Mouse (Mus musculus) small intestine, adult 2 months (tissue): ENCODE measurements at regions not wholly inside any gene's neighbourhood (a gene's known extent, or its start where the extent isn't known, plus 50 kb on each side); places are given as distances from the start of the nearest gene placed in this dataset.

Experiments used
- H3K27ac ChIP-seq: fragments of 200-500 bp; 2 replicates; pipeline ENCODE4 v1.5.1; 2012; ENCODE audit warnings: low read depth, low read length, control low read depth, inconsistent platforms; ENCODE audit not compliant: insufficient read depth
- H3K27me3 ChIP-seq: fragments of 200-500 bp; 2 replicates; pipeline ENCODE4 v1.6.1; 2012; ENCODE audit warnings: mild to moderate bottlenecking, moderate library complexity, low read length, inconsistent platforms; ENCODE audit not compliant: control insufficient read depth, insufficient read depth
- H3K36me3 ChIP-seq: fragments of 200-500 bp; 2 replicates; pipeline ENCODE4 v1.6.1; 2012; ENCODE audit warnings: mild to moderate bottlenecking, low read length, control low read depth, inconsistent platforms; ENCODE audit not compliant: control insufficient read depth, insufficient read depth
- H3K4me1 ChIP-seq: fragments of 200-500 bp; 2 replicates; pipeline ENCODE4 v1.6.1; 2012; ENCODE audit warnings: low read length, inconsistent platforms, mixed read lengths; ENCODE audit not compliant: control insufficient read depth, insufficient read depth, insufficient read length
- H3K4me3 ChIP-seq: fragments of 200-500 bp; 2 replicates; pipeline ENCODE4 v1.5.1; 2012; ENCODE audit warnings: low read depth, mild to moderate bottlenecking, control low read depth, inconsistent platforms, low read length, moderate library complexity
- CTCF ChIP-seq: fragments of 200-500 bp; IDR thresholded peaks from 2 replicates; pipeline ENCODE4 v1.5.1; 2012; ENCODE audit warnings: low read depth, mild to moderate bottlenecking, control low read depth, inconsistent platforms, low read length, moderate library complexity, mixed read lengths; ENCODE audit not compliant: insufficient replicate concordance, insufficient read length; ENCODE audit errors: extremely low read depth
- POLR2A ChIP-seq: fragments of 200-500 bp; IDR thresholded peaks from 2 replicates; pipeline ENCODE4 v1.6.1; 2012; ENCODE audit warnings: low read depth, mild to moderate bottlenecking, control low read depth, inconsistent platforms, low read length, moderate library complexity
- WGBS: fragments of 180-500 bp; shearing (Covaris S2); methylation state at CpG from one replicate; pipeline ENCODE4 v1.1.7; 2018; 5-methylcytosine and 5-hydroxymethylcytosine counted together

GRCm38 (mm10) chr5:148690823-148691197 is 138.2 kb upstream of the Ubl3 start:
- Histone ChIP-seq H3K36me3 (no peaks in the 10 kb centered on the region), H3K27me3 (no peaks in the 10 kb centered on the region), H3K27ac (no peak overlapping the region), H3K4me1 (no peaks in the 10 kb centered on the region), H3K4me3 (no peak overlapping the region)
- TF ChIP-seq POLR2A (no peak), CTCF (no peak)
- WGBS, result 84% methylated on average over 8 of the region's 8 CpGs

- WGBS, result 79% methylated on average over 7 of the region's 7 CpGs
- Histone ChIP-seq H3K27me3 (no peaks in the 10 kb centered on the region), H3K36me3 (no peaks in the 10 kb centered on the region), H3K4me3 (no peak overlapping the region), H3K4me1 (no peaks in the 10 kb centered on the region), H3K27ac (no peak overlapping the region)
- TF ChIP-seq POLR2A, result no peak
- TF ChIP-seq CTCF, result no peak
These were observed 137.7 kb upstream of the Ubl3 start for GRCm38 (mm10) chr5:148690158-148690822.

GRCm38 (mm10) chr5:148689297-148689696 is 136.7 kb upstream of the Ubl3 start:
- Histone ChIP-seq H3K27ac (no peak overlapping the region), H3K27me3 (no peaks in the 10 kb centered on the region), H3K4me1 (no peaks in the 10 kb centered on the region), H3K4me3 (no peak overlapping the region), H3K36me3 (no peaks in the 10 kb centered on the region)
- 73% methylated on average over 9 of the region's 9 CpGs for WGBS
- no peak for TF ChIP-seq CTCF
- no peak for TF ChIP-seq POLR2A

DNA sequence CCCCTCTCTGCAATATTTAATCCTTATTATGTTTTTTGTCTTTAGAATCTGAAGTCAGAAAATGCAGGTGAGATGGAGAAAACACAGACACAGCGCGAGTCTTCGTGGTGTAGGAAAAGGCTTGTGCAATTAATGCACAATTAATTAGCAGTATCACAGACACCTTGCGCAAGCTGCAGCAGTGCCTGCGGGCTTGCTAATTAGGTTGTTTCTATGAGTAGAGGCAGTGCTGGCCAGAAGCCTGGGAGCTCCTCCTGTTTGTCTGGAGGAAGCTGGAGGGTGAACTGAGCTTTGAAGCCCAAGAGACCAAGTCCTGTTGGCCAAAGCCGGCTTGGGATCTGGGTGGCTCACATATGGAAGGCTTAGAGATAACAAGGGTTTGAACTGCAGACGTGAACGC is 135.9 kb upstream of the Ubl3 start:
- Histone ChIP-seq H3K27ac (no peak overlapping the region), H3K4me3 (no peak overlapping the region), H3K4me1 (no peaks in the 10 kb centered on the region), H3K27me3 (no peaks in the 10 kb centered on the region), H3K36me3 (no peaks in the 10 kb centered on the region)
- 80% methylated on average over 8 of the region's 8 CpGs for WGBS
- no peak for TF ChIP-seq POLR2A
- no peak for TF ChIP-seq CTCF

GRCm38 (mm10) chr5:148687827-148688226 is 135.2 kb upstream of the Ubl3 start:
- H3K36me3 ChIP-seq, result no peaks in the 10 kb centered on the region
- WGBS, result 64% methylated on average over 3 of the region's 3 CpGs
- H3K27me3 ChIP-seq, result no peaks in the 10 kb centered on the region
- no peak for TF ChIP-seq POLR2A
- TF ChIP-seq CTCF, result no peak
- H3K27ac ChIP-seq, result no peak overlapping the region
- H3K4me3 ChIP-seq, result no peak overlapping the region
- H3K4me1 ChIP-seq, result no peaks in the 10 kb centered on the region

DNA sequence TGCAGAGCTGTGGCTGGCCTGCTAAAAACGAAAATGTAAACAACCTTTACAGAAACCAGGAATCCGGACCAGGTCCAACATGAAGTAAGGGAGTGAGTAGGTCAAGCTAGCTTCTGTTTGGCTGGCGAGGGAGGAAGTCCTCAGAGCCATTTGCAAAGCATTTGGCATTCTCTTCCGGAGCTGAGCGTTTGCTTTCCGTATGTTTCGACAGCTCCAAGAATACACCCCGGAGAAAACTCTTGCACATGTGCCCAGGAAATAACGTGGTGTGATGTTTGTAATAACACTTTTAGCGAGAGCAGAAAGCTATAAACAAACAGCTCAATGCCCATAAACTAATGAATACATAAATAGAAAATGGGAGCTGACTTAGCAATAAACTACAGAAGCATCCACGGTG is 131.6 kb upstream of the Ubl3 start:
- 72% methylated on average over 11 of the region's 11 CpGs for WGBS
- no peaks in the 10 kb centered on the region for H3K27me3 ChIP-seq
- TF ChIP-seq CTCF (no peak), POLR2A (no peak)
- H3K27ac ChIP-seq, result no peak overlapping the region
- H3K4me1 ChIP-seq, result no peaks in the 10 kb centered on the region; the same call in 1 of the 2 replicates
- no peak overlapping the region for H3K4me3 ChIP-seq
- H3K36me3 ChIP-seq, result no peaks in the 10 kb centered on the region

DNA sequence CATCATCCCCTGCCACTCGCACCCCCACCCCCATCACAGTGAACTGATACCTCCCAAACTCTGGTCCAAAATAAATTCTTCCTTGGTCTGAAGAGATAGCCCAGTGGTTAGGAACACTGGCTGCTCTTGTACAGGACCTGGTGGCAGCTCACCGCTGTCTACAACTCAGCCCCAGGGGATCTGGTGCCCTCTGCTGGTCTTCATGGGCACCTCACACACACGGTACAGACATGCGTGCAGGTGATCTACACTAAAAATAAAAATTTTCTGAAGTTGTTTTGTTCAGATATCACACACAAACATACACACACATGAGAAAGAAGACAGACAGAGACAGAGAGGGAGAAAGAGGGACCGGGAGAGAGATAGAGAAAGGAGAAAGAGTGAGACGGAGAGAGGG is 130.0 kb upstream of the Ubl3 start:
- H3K27me3 ChIP-seq, result no peaks in the 10 kb centered on the region
- H3K4me3 ChIP-seq, result no peak overlapping the region
- 97% methylated on average over 6 of the region's 6 CpGs for WGBS
- no peak overlapping the region for H3K27ac ChIP-seq
- H3K4me1 ChIP-seq, result no peaks in the 10 kb centered on the region; the same call in 1 of the 2 replicates
- H3K36me3 ChIP-seq, result no peaks in the 10 kb centered on the region
- TF ChIP-seq CTCF (peak; percentile 20; the same call in 1 of the 2 replicates), POLR2A (no peak)
